Mouse (Mus musculus): ENCODE results near the gene Josd1. TPM values are rescaled to one million over a fixed set of nuclear protein-coding genes. Genes with fewer than 3 reads are reported as not detected.

The Josd1 gene
- 28.4 and 32.0 TPM in 2 replicates for polyA plus RNA-seq (2011; ENCODE audit: insufficient read length, low read depth, missing spikeins)

- H3K4me1 ChIP-seq (ENCODE audit: control insufficient read depth, insufficient read depth, low read length): peaks cover 6% of the 10 kb centered on the region
- H3K27ac ChIP-seq (ENCODE audit: insufficient read depth, low read length): peak within 1 kb of the TSS; percentile 77
- H3K4me3 ChIP-seq (ENCODE audit: insufficient read depth, low read length): peak within 1 kb of the TSS; percentile 73
- TF ChIP-seq POLR2A (IDR thresholded peaks at IDR 0.05; ENCODE audit: low read depth, low read length) (peak; percentile 87), CTCF (IDR thresholded peaks at IDR 0.05; ENCODE audit: borderline replicate concordance, insufficient read depth, low read length) (no peak)
These were observed at the start of gene Josd1 for GRCm38 (mm10) chr15:79687646-79688267. TSS of gene Josd1 (minus strand) at chr15:79687919.

GRCm38 (mm10) chr15:79734311-79734710, 46.6 kb upstream of the Josd1 start:
- TF ChIP-seq CTCF (IDR thresholded peaks at IDR 0.05; ENCODE audit: borderline replicate concordance, insufficient read depth, low read length): no peak
- TF ChIP-seq POLR2A (IDR thresholded peaks at IDR 0.05; ENCODE audit: low read depth, low read length): no peak
- no peak overlapping the region for H3K4me3 ChIP-seq (ENCODE audit: insufficient read depth, low read length)
- 0 out of 2 replicates have a peak, but pooled peaks cover 2% of the 10 kb centered on the region for H3K4me1 ChIP-seq (ENCODE audit: control insufficient read depth, insufficient read depth, low read length)
- H3K27ac ChIP-seq (ENCODE audit: insufficient read depth, low read length): no peak overlapping the region

GRCm38 (mm10) chr15:79733640-79734039, 45.9 kb upstream of the Josd1 start:
- 0 out of 2 replicates have a peak, but pooled peaks cover 2% of the 10 kb centered on the region for H3K4me1 ChIP-seq (ENCODE audit: control insufficient read depth, insufficient read depth, low read length)
- TF ChIP-seq CTCF (IDR thresholded peaks at IDR 0.05; ENCODE audit: borderline replicate concordance, insufficient read depth, low read length) (no peak), POLR2A (IDR thresholded peaks at IDR 0.05; ENCODE audit: low read depth, low read length) (no peak)

GRCm38 (mm10) chr15:79733192-79733591, 45.5 kb upstream of the Josd1 start:
- Histone ChIP-seq H3K27ac (ENCODE audit: insufficient read depth, low read length) (no peak overlapping the region), H3K4me3 (ENCODE audit: insufficient read depth, low read length) (no peak overlapping the region), H3K4me1 (ENCODE audit: control insufficient read depth, insufficient read depth, low read length) (0 out of 2 replicates have a peak, but pooled peaks cover 2% of the 10 kb centered on the region)
- TF ChIP-seq POLR2A (IDR thresholded peaks at IDR 0.05; ENCODE audit: low read depth, low read length) (no peak), CTCF (IDR thresholded peaks at IDR 0.05; ENCODE audit: borderline replicate concordance, insufficient read depth, low read length) (no peak)

More at GRCm38 (mm10) chr15:79733640-79734039, 45.9 kb upstream of the Josd1 start:
- Histone ChIP-seq H3K27ac (ENCODE audit: insufficient read depth, low read length) (no peak overlapping the region), H3K4me3 (ENCODE audit: insufficient read depth, low read length) (no peak overlapping the region)

GRCm38 (mm10) chr15:79731554-79731953, 43.8 kb upstream of the Josd1 start:
- Histone ChIP-seq H3K27ac (ENCODE audit: insufficient read depth, low read length) (no peak overlapping the region), H3K4me1 (ENCODE audit: control insufficient read depth, insufficient read depth, low read length) (0 out of 2 replicates have a peak, but pooled peaks cover 2% of the 10 kb centered on the region), H3K4me3 (ENCODE audit: insufficient read depth, low read length) (no peak overlapping the region)
- no peak for TF ChIP-seq CTCF (IDR thresholded peaks at IDR 0.05; ENCODE audit: borderline replicate concordance, insufficient read depth, low read length)

- TF ChIP-seq POLR2A (IDR thresholded peaks at IDR 0.05; ENCODE audit: low read depth, low read length) (no peak), CTCF (IDR thresholded peaks at IDR 0.05; ENCODE audit: borderline replicate concordance, insufficient read depth, low read length) (no peak)
- no peak overlapping the region for H3K27ac ChIP-seq (ENCODE audit: insufficient read depth, low read length)
- H3K4me3 ChIP-seq (ENCODE audit: insufficient read depth, low read length): no peak overlapping the region
- no peaks in the 10 kb centered on the region for H3K4me1 ChIP-seq (ENCODE audit: control insufficient read depth, insufficient read depth, low read length)
These were observed 41.1 kb upstream of the Josd1 start for GRCm38 (mm10) chr15:79728731-79729388.

GRCm38 (mm10) chr15:79728311-79728710, 40.6 kb upstream of the Josd1 start:
- Histone ChIP-seq H3K4me1 (ENCODE audit: control insufficient read depth, insufficient read depth, low read length) (no peaks in the 10 kb centered on the region), H3K4me3 (ENCODE audit: insufficient read depth, low read length) (no peak overlapping the region), H3K27ac (ENCODE audit: insufficient read depth, low read length) (no peak overlapping the region)
- TF ChIP-seq POLR2A (IDR thresholded peaks at IDR 0.05; ENCODE audit: low read depth, low read length) (no peak), CTCF (IDR thresholded peaks at IDR 0.05; ENCODE audit: borderline replicate concordance, insufficient read depth, low read length) (no peak)

- no peak overlapping the region for H3K27ac ChIP-seq (ENCODE audit: insufficient read depth, low read length)
- H3K4me3 ChIP-seq (ENCODE audit: insufficient read depth, low read length): no peak overlapping the region
- H3K4me1 ChIP-seq (ENCODE audit: control insufficient read depth, insufficient read depth, low read length): no peaks in the 10 kb centered on the region
- TF ChIP-seq CTCF (IDR thresholded peaks at IDR 0.05; ENCODE audit: borderline replicate concordance, insufficient read depth, low read length): no peak
- TF ChIP-seq POLR2A (IDR thresholded peaks at IDR 0.05; ENCODE audit: low read depth, low read length): no peak
These were observed 40.1 kb upstream of the Josd1 start for GRCm38 (mm10) chr15:79727840-79728239.

- Histone ChIP-seq H3K4me1 (ENCODE audit: control insufficient read depth, insufficient read depth, low read length) (no peaks in the 10 kb centered on the region), H3K4me3 (ENCODE audit: insufficient read depth, low read length) (no peak overlapping the region), H3K27ac (ENCODE audit: insufficient read depth, low read length) (no peak overlapping the region)
- TF ChIP-seq CTCF (IDR thresholded peaks at IDR 0.05; ENCODE audit: borderline replicate concordance, insufficient read depth, low read length) (no peak), POLR2A (IDR thresholded peaks at IDR 0.05; ENCODE audit: low read depth, low read length) (no peak)
These were observed 37.6 kb upstream of the Josd1 start for GRCm38 (mm10) chr15:79725190-79725789.

GRCm38 (mm10) chr15:79723439-79723838, 35.7 kb upstream of the Josd1 start:
- H3K4me3 ChIP-seq (ENCODE audit: insufficient read depth, low read length): no peak overlapping the region
- TF ChIP-seq CTCF (IDR thresholded peaks at IDR 0.05; ENCODE audit: borderline replicate concordance, insufficient read depth, low read length) (peak; percentile 62; the same call in 1 of the 2 replicates), POLR2A (IDR thresholded peaks at IDR 0.05; ENCODE audit: low read depth, low read length) (no peak)
- H3K27ac ChIP-seq (ENCODE audit: insufficient read depth, low read length): no peak overlapping the region
- H3K4me1 ChIP-seq (ENCODE audit: control insufficient read depth, insufficient read depth, low read length): no peaks in the 10 kb centered on the region
